Mouse (Mus musculus): ENCODE measurements around the gene Ascc1. TPM values are rescaled to one million over a fixed set of nuclear protein-coding genes. Genes with fewer than 3 reads are reported as not detected.

The Ascc1 gene
- polyA plus RNA-seq, 1 experiment from 2014 or later = 16.0 TPM

DNA sequence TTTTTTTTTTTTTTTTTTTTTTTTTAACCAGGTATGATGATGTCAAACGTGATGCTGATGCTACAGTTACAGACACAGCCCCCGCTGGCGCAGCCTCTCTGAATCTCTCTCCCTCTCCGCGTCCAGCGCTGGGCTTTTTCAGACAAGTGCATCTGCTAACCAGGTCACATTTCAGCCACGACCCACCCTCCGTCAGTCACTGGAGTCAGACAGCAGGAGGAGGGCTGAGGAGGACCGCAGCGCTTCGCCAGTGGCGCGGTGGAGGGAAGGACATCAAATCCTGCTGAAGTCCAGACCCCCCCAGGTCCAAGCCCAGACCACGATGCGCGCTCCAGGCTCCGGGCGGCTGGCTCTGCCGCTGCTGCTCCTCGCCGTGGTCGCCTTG, 103.5 kb downstream of the Ascc1 start, which contains the start of gene Spock2:
TSS of gene Spock2 (plus strand) at position 74 of the 385 bp plus-strand sequence.
- 2% methylated on average over 22 of the region's 22 CpGs for WGBS (ENCODE audit: insufficient replicate concordance)
- Histone ChIP-seq H3K27ac (ENCODE audit: low read length) (no peak within 1 kb of the TSS), H3K36me3 (ENCODE audit: control insufficient read depth, insufficient read depth) (no peaks in the 10 kb centered on the region), H3K4me2 (ENCODE audit: low read depth, low read length) (peak within 1 kb of the TSS; percentile 60), H3K4me1 (ENCODE audit: control insufficient read depth, low read depth, low read length) (peaks cover 3% of the 10 kb centered on the region), H3K4me3 (ENCODE audit: low read depth, low read length) (peak within 1 kb of the TSS; percentile 45), H3K9me3 (replicated peaks; ENCODE audit: control insufficient read depth, low read length) (no peaks in the 10 kb centered on the region), H3K9ac (ENCODE audit: low read depth, low read length) (0 out of 2 replicates have a peak within 1 kb of the TSS, but pooled peaks have one; percentile 16), H3K27me3 (ENCODE audit: control insufficient read depth, insufficient read depth, low read depth, low read length) (peaks cover 55% of the 10 kb centered on the region)
- no peak for ATAC-seq (ENCODE audit: low read depth)

DNA sequence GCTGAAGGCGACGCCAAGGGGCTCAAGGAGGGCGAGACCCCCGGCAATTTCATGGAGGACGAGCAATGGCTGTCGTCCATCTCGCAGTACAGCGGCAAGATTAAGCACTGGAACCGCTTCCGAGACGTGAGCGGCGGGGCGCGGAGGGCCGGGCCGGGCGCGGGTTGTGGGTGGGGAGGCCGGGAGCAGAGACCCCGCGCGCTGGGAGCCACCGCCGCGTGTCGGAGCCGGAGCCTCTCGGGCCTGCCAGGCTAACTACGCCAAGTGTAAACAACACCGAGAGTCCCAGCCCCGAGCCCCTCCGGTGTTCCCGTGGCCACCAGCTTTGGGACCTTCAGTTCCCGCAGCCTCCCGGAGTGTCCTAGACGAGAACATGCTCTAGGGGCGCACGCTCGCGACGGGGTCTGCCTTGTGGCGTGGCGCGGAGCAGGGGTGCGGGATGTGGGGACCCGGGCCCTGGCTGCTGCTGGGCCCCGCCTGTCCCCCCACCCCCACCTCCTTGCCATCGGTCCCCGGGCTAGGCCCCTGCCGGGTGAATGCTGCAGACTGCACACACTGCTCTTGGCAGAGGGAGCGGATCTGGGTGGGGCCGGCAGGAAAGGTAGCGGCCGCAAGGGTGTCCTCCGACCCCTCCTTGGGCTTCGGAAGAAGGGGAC, 104.1 kb downstream of the Ascc1 start:
- peak overlapping the region; percentile 45 for H3K4me3 ChIP-seq (ENCODE audit: low read depth, low read length)
- ATAC-seq (ENCODE audit: low read depth) = no peak
- H3K27ac ChIP-seq (ENCODE audit: low read length) = no peak overlapping the region
- no peaks in the 10 kb centered on the region for H3K9me3 ChIP-seq (replicated peaks; ENCODE audit: control insufficient read depth, low read length)
- H3K27me3 ChIP-seq (ENCODE audit: control insufficient read depth, insufficient read depth, low read depth, low read length) = peaks cover 58% of the 10 kb centered on the region
- under 1% methylated on average over 53 of the region's 57 CpGs for WGBS (ENCODE audit: insufficient replicate concordance)
- H3K4me2 ChIP-seq (ENCODE audit: low read depth, low read length) = peak overlapping the region; percentile 60
- peaks cover 3% of the 10 kb centered on the region for H3K4me1 ChIP-seq (ENCODE audit: control insufficient read depth, low read depth, low read length)
- 0 out of 2 replicates have a peak overlapping the region, but pooled peaks have one; percentile 16 for H3K9ac ChIP-seq (ENCODE audit: low read depth, low read length)
- H3K36me3 ChIP-seq (ENCODE audit: control insufficient read depth, insufficient read depth) = no peaks in the 10 kb centered on the region

DNA sequence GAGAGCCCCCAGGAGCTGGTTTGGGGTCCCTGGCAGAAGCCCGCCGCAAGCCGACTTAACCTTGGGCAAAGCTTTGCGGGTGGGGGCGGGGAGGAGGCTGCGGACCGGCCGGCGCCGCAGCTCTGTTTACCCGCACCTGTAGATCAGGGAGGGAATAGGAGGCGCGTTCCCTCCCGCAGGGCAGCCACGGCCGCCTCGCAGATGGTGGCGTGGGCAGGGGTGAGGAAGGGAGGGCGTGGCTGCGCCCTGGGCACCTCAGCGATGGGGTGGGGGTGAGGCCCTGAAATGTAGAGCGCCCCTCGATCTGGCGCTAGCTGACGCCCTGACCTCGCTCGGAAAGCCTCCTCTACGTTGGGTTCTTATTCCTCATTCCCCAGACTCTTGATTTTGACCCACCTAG, 104.8 kb downstream of the Ascc1 start:
- H3K4me2 ChIP-seq (ENCODE audit: low read depth, low read length) = peak overlapping the region; percentile 60
- H3K27ac ChIP-seq (ENCODE audit: low read length) = no peak overlapping the region
- H3K4me1 ChIP-seq (ENCODE audit: control insufficient read depth, low read depth, low read length) = peaks cover 3% of the 10 kb centered on the region
- no peaks in the 10 kb centered on the region for H3K9me3 ChIP-seq (replicated peaks; ENCODE audit: control insufficient read depth, low read length)
- WGBS (ENCODE audit: insufficient replicate concordance) = 2% methylated on average over 28 of the region's 28 CpGs
- H3K36me3 ChIP-seq (ENCODE audit: control insufficient read depth, insufficient read depth) = no peaks in the 10 kb centered on the region
- no peak for ATAC-seq (ENCODE audit: low read depth)
- peaks cover 58% of the 10 kb centered on the region for H3K27me3 ChIP-seq (ENCODE audit: control insufficient read depth, insufficient read depth, low read depth, low read length)
- H3K9ac ChIP-seq (ENCODE audit: low read depth, low read length) = no peak overlapping the region
- peak overlapping the region; percentile 45 for H3K4me3 ChIP-seq (ENCODE audit: low read depth, low read length)

DNA sequence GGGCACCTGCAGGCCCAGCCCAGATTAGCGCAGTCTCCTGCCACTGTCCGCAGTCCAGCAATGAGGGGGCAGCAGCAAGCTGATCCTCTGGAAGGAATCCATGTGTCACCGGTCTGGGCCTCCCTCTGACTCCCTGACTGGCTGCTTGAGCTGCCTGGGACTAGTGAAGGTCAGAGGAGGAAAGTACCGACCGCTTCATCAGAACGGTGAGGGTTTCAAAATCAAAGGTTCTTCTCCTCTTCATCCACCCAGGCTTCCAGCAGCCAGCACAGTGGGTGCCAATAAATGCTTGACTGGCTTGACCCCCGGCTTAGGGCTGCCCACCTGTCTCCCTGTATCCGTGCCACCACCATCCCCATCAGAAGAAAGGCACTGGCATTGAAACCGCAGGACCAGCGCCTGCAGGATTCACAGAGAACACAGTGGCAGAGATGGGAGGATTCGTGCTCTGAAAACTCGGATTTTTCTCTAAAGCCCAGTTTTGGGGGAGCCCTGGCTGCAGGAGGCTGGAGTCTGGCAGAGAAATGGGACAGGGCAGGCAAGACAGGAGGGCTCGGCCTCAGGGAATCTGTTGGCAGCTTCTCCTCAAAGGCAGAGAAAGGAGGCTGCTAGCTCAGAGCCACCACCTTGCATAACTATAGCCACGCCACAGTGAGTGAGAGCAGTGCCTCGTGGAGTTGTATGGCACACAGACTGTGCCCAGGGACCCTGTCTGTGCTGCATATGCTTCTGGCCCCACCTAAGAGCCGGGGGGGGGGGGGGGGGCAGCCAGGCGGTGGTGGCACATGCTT, 105.9 kb downstream of the Ascc1 start:
- no peak overlapping the region for H3K27ac ChIP-seq (ENCODE audit: low read length)
- no peak overlapping the region for H3K4me2 ChIP-seq (ENCODE audit: low read depth, low read length)
- H3K4me1 ChIP-seq (ENCODE audit: control insufficient read depth, low read depth, low read length) = peaks cover 3% of the 10 kb centered on the region
- H3K4me3 ChIP-seq (ENCODE audit: low read depth, low read length) = no peak overlapping the region
- WGBS (ENCODE audit: insufficient replicate concordance) = 51% methylated on average over 16 of the region's 17 CpGs
- H3K27me3 ChIP-seq (ENCODE audit: control insufficient read depth, insufficient read depth, low read depth, low read length) = peaks cover 58% of the 10 kb centered on the region
- H3K9ac ChIP-seq (ENCODE audit: low read depth, low read length) = no peak overlapping the region
- no peaks in the 10 kb centered on the region for H3K9me3 ChIP-seq (replicated peaks; ENCODE audit: control insufficient read depth, low read length)
- no peaks in the 10 kb centered on the region for H3K36me3 ChIP-seq (ENCODE audit: control insufficient read depth, insufficient read depth)
- no peak for ATAC-seq (ENCODE audit: low read depth)

DNA sequence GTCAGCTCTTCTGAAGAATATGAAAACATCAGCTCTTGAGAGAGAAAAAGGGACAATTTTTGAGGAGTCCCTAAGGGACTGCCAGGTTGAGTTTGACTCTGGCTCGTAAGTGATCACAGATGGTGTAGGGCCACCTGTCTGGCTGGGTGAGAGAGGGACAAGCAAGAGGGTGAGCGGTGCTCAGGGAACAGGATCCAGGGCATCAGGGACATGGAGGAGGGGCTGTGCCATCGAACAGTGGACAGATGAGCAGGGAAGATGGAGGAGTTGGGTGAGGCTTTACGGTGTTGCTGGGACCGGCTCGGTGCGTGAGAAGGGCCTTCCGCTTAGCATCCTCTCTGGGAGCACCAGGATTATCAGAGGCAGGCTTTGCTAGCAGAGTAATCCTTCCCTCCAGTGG, 106.7 kb downstream of the Ascc1 start:
- ATAC-seq (ENCODE audit: low read depth) = no peak
- Histone ChIP-seq H3K9me3 (replicated peaks; ENCODE audit: control insufficient read depth, low read length) (no peaks in the 10 kb centered on the region), H3K4me1 (ENCODE audit: control insufficient read depth, low read depth, low read length) (peaks cover 3% of the 10 kb centered on the region), H3K27ac (ENCODE audit: low read length) (no peak overlapping the region), H3K36me3 (ENCODE audit: control insufficient read depth, insufficient read depth) (no peaks in the 10 kb centered on the region), H3K4me2 (ENCODE audit: low read depth, low read length) (no peak overlapping the region), H3K4me3 (ENCODE audit: low read depth, low read length) (no peak overlapping the region), H3K9ac (ENCODE audit: low read depth, low read length) (no peak overlapping the region), H3K27me3 (ENCODE audit: control insufficient read depth, insufficient read depth, low read depth, low read length) (peaks cover 58% of the 10 kb centered on the region)
- 78% methylated on average over 8 of the region's 8 CpGs for WGBS (ENCODE audit: insufficient replicate concordance)

DNA sequence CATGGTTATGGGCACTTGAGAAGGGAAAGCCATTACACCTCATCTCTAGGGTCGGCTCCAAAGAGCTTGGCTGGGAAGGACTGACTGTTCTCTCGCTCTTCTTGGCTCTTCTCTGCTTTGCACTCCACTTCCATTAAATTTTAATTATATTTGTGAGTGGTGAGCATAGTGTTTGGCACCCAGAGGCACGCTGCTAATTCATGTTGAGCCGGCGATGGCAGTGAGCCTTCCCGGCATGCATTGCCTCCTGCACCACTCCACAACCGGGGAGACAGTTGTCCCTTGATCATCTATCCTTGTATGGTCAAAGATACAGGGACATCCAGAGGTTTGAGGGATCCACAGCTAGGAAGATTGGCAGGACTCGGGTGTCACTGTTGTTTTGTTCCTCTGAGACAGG, 107.4 kb downstream of the Ascc1 start:
- Histone ChIP-seq H3K4me2 (ENCODE audit: low read depth, low read length) (no peak overlapping the region), H3K9ac (ENCODE audit: low read depth, low read length) (no peak overlapping the region), H3K9me3 (replicated peaks; ENCODE audit: control insufficient read depth, low read length) (no peaks in the 10 kb centered on the region), H3K27ac (ENCODE audit: low read length) (no peak overlapping the region), H3K36me3 (ENCODE audit: control insufficient read depth, insufficient read depth) (no peaks in the 10 kb centered on the region), H3K27me3 (ENCODE audit: control insufficient read depth, insufficient read depth, low read depth, low read length) (peaks cover 54% of the 10 kb centered on the region), H3K4me1 (ENCODE audit: control insufficient read depth, low read depth, low read length) (peaks cover 3% of the 10 kb centered on the region), H3K4me3 (ENCODE audit: low read depth, low read length) (no peak overlapping the region)
- ATAC-seq (ENCODE audit: low read depth) = no peak
- WGBS (ENCODE audit: insufficient replicate concordance) = 64% methylated on average over 8 of the region's 8 CpGs

DNA sequence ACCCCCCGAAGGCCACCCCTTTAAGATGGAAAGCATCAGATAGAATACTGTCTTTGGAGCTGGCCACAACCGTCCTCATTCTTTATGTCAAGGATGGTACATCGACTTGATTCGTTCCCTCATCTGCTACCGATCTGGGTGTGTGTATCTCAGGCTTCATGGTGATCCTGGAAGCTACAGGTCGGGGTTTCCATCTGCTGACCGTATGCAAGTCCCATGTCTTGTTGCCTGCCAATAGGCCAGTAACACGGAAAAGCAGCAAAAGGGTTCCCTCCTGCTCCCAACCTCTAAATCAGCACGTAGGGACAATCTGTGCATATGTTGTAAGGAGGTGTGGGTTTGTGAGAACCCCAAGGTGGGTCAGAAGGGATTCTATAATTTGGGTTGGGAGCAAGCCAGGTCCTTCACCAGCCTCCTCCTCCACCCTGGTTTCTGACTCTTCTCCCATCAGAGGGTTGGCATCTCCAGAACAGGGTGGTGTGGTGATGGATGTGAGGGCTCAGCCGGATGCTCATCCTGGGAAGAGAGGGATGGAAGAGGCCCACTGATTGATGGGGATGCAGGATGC, 108.4 kb downstream of the Ascc1 start:
- Histone ChIP-seq H3K27me3 (ENCODE audit: control insufficient read depth, insufficient read depth, low read depth, low read length) (peaks cover 44% of the 10 kb centered on the region), H3K9me3 (replicated peaks; ENCODE audit: control insufficient read depth, low read length) (no peaks in the 10 kb centered on the region)
- ATAC-seq (ENCODE audit: low read depth) = no peak

DNA sequence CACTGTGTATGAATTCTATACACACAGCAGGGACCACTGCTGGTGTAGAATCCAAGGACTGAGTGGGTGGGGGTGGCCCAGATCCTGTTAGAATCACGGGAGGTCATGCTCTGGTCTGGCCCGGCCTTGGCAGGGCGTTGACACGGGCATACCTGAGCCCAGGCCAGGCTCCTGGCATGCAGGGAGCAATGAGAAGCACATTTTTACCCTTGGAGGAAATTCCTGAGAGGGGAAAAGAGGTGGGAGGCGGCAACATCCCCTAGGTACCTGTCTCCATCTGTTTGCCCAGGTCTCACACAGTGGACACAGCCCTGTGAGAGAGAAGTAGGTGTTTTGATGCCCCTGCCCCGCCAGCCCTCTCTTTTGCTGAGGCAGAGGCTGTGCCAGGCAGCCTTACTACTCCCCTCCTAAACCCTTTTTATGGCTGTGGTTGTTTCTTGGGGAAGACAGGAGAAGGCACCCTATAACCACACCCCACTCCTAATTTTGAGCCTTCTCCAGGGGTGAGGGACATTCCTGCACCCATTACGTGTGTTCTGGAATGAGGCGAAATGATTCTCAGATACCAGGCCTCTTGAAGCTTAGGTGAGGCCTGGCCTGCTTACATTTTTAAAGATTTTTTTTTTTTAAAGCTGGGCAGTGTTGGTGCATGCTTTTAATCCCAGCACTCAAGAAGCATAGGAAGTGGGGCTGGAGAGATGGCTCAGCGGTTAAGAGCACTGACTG, 111.5 kb downstream of the Ascc1 start:
- Histone ChIP-seq H3K4me1 (ENCODE audit: control insufficient read depth, low read depth, low read length) (no peaks in the 10 kb centered on the region), H3K9ac (ENCODE audit: low read depth, low read length) (no peak overlapping the region), H3K4me2 (ENCODE audit: low read depth, low read length) (no peak overlapping the region), H3K36me3 (ENCODE audit: control insufficient read depth, insufficient read depth) (no peaks in the 10 kb centered on the region), H3K4me3 (ENCODE audit: low read depth, low read length) (no peak overlapping the region), H3K27ac (ENCODE audit: low read length) (no peak overlapping the region), H3K27me3 (ENCODE audit: control insufficient read depth, insufficient read depth, low read depth, low read length) (peaks cover 16% of the 10 kb centered on the region), H3K9me3 (replicated peaks; ENCODE audit: control insufficient read depth, low read length) (no peaks in the 10 kb centered on the region)
- no peak for ATAC-seq (ENCODE audit: low read depth)
- 70% methylated on average over 9 of the region's 9 CpGs for WGBS (ENCODE audit: insufficient replicate concordance)

More for the DNA sequence above, 108.4 kb downstream of the Ascc1 start:
- no peak overlapping the region for H3K4me3 ChIP-seq (ENCODE audit: low read depth, low read length)
- H3K4me2 ChIP-seq (ENCODE audit: low read depth, low read length) = no peak overlapping the region
- H3K4me1 ChIP-seq (ENCODE audit: control insufficient read depth, low read depth, low read length) = peaks cover 3% of the 10 kb centered on the region
- 64% methylated on average over 10 of the region's 10 CpGs for WGBS (ENCODE audit: insufficient replicate concordance)
- no peaks in the 10 kb centered on the region for H3K36me3 ChIP-seq (ENCODE audit: control insufficient read depth, insufficient read depth)
- H3K9ac ChIP-seq (ENCODE audit: low read depth, low read length) = no peak overlapping the region
- no peak overlapping the region for H3K27ac ChIP-seq (ENCODE audit: low read length)
